ENCODE assay signal across 9 mouse cellular contexts in genomic region chr1:164796471-164796870, GRCm38 (mm10). TPM values are rescaled to one million over a fixed set of nuclear protein-coding genes. Genes with fewer than 3 reads are reported as not detected.
A peak's percentile ranks its signal among the peaks of the same experiment; 100 is the strongest.
DNase-seq lines count a peak whose midpoint lies in the region; ATAC-seq and TF ChIP-seq lines count a peak whose summit lies in the region.
"Had no signal": no experiment of that assay in that cellular context is flagged by ENCODE, and none has a peak within 500 bp of the region (broad histone marks: within the 10 kb centered on the region; RNA-seq: fewer than 3 reads in every experiment).

Gene Dpt (plus strand): TSS chr1:164796644.

- H3K36me3 ChIP-seq in neural tube, embryonic 15.5 days = no peaks in the 10 kb centered on the region
- H3K36me3 ChIP-seq in limb, embryonic 14.5 days (ENCODE audit: control insufficient read depth, insufficient read depth, low read length) = no peaks in the 10 kb centered on the region
- no peaks in the 10 kb centered on the region for H3K36me3 ChIP-seq in midbrain, embryonic 11.5 days (ENCODE audit: control insufficient read depth, insufficient read depth, low read length)
- H3K36me3 ChIP-seq: midbrain, embryonic 12.5 days had no signal

- TF ChIP-seq CTCF in cerebellum, adult 2 months (IDR thresholded peaks at IDR 0.05; ENCODE audit: borderline replicate concordance, insufficient read depth, low read depth, low read length) = no peak

- TF ChIP-seq POLR2A in limb, embryonic 14.5 days (IDR thresholded peaks at IDR 0.05; ENCODE audit: borderline replicate concordance, extremely low read depth, insufficient read depth, insufficient read length) = no peak
- TF ChIP-seq POLR2A in cerebellum, adult 2 months (IDR thresholded peaks at IDR 0.05; ENCODE audit: borderline replicate concordance, insufficient read depth, low read length) = no peak

- H3K4me1 ChIP-seq in neural tube, embryonic 15.5 days = peaks cover 15% of the 10 kb centered on the region
- peaks cover 11% of the 10 kb centered on the region; the same call in 1 of the 2 replicates for H3K4me1 ChIP-seq in limb, embryonic 14.5 days (ENCODE audit: control insufficient read depth, insufficient read depth, low read length)
- peaks cover 7% of the 10 kb centered on the region for H3K4me1 ChIP-seq in cerebellum, adult 2 months (ENCODE audit: control insufficient read depth, insufficient read depth, low read length)
- H3K4me1 ChIP-seq in midbrain, embryonic 11.5 days (ENCODE audit: control insufficient read depth, insufficient read depth, low read length) = no peaks in the 10 kb centered on the region
- H3K4me1 ChIP-seq: midbrain, embryonic 12.5 days had no signal

- no peak for ATAC-seq in neural tube, embryonic 15.5 days (ENCODE audit: low FRiP score)
- peak; percentile 81 for ATAC-seq in limb, embryonic 14.5 days (ENCODE audit: low FRiP score, low read depth)
- ATAC-seq in midbrain, embryonic 11.5 days (ENCODE audit: low FRiP score) = no peak

- no peak within 1 kb of the TSS for H3K4me2 ChIP-seq in neural tube, embryonic 15.5 days
- no peak within 1 kb of the TSS; the same call in 1 of the 2 replicates for H3K4me2 ChIP-seq in limb, embryonic 14.5 days (replicated peaks; ENCODE audit: low read depth, low read length, severe bottlenecking)
- H3K4me2 ChIP-seq in midbrain, embryonic 11.5 days = no peak within 1 kb of the TSS
- H3K4me2 ChIP-seq: midbrain, embryonic 12.5 days had no signal

- 88% methylated on average over 8 of the region's 8 CpGs for WGBS in neural tube, embryonic 15.5 days
- WGBS in limb, embryonic 14.5 days = 55% methylated on average over 8 of the region's 8 CpGs
- 91% methylated on average over 8 of the region's 8 CpGs for WGBS in cerebellum, adult 2 months
- 86% methylated on average over 8 of the region's 8 CpGs for WGBS in midbrain, embryonic 11.5 days

- DNase-seq in neural tube, embryonic 10.5 days (ENCODE audit: extremely low spot score, low spot score) = peak; percentile 31
- DNase-seq in gastrocnemius, postnatal 10 days = peak; percentile 44
- peak; percentile 72 for DNase-seq in limb, embryonic 14.5 days (ENCODE audit: low spot score)
- DNase-seq in urinary bladder, postnatal 14 days (ENCODE audit: low spot score) = peak; percentile 59
- DNase-seq in cerebellum, postnatal 14 days = no peak
- DNase-seq in cerebellum, adult 2 months = no peak
- DNase-seq in midbrain, embryonic 11.5 days (ENCODE audit: low spot score, missing footprints) = no peak

- H3K27me3 ChIP-seq in neural tube, embryonic 15.5 days (replicated peaks) = no peaks in the 10 kb centered on the region
- no peaks in the 10 kb centered on the region for H3K27me3 ChIP-seq in limb, embryonic 14.5 days (ENCODE audit: control insufficient read depth, insufficient read depth, low read length)
- H3K27me3 ChIP-seq in cerebellum, adult 2 months (ENCODE audit: control insufficient read depth, insufficient read depth, low read length) = no peaks in the 10 kb centered on the region
- H3K27me3 ChIP-seq in midbrain, embryonic 11.5 days (ENCODE audit: control insufficient read depth, insufficient read depth, low read length) = no peaks in the 10 kb centered on the region
- H3K27me3 ChIP-seq: midbrain, embryonic 12.5 days had no signal

- H3K4me3 ChIP-seq in neural tube, embryonic 15.5 days (replicated peaks) = no peak within 1 kb of the TSS
- 0 out of 2 replicates have a peak within 1 kb of the TSS, but pooled peaks have one; percentile 4 for H3K4me3 ChIP-seq in limb, embryonic 14.5 days (replicated peaks; ENCODE audit: low read length)
- no peak within 1 kb of the TSS for H3K4me3 ChIP-seq in cerebellum, adult 2 months (replicated peaks; ENCODE audit: insufficient read depth, low read depth, low read length)
- no peak within 1 kb of the TSS for H3K4me3 ChIP-seq in midbrain, embryonic 11.5 days (ENCODE audit: low read depth, low read length)
- H3K4me3 ChIP-seq: midbrain, embryonic 12.5 days had no signal

- no peak within 1 kb of the TSS for H3K27ac ChIP-seq in neural tube, embryonic 15.5 days (replicated peaks)
- no peak within 1 kb of the TSS for H3K27ac ChIP-seq in limb, embryonic 14.5 days (replicated peaks; ENCODE audit: low read depth, low read length)
- H3K27ac ChIP-seq in cerebellum, adult 2 months (ENCODE audit: insufficient read depth, low read length) = no peak within 1 kb of the TSS
- H3K27ac ChIP-seq in midbrain, embryonic 11.5 days (ENCODE audit: low read depth, low read length) = no peak within 1 kb of the TSS
- H3K27ac ChIP-seq: midbrain, embryonic 12.5 days had no signal

- no peaks in the 10 kb centered on the region for H3K9me3 ChIP-seq in neural tube, embryonic 15.5 days (replicated peaks)
- H3K9me3 ChIP-seq in limb, embryonic 14.5 days (ENCODE audit: control insufficient read depth, low read length) = no peaks in the 10 kb centered on the region
- H3K9me3 ChIP-seq in midbrain, embryonic 11.5 days (ENCODE audit: control insufficient read depth, low read length) = no peaks in the 10 kb centered on the region
- H3K9me3 ChIP-seq: midbrain, embryonic 12.5 days had no signal

- H3K9ac ChIP-seq in neural tube, embryonic 15.5 days (replicated peaks) = no peak within 1 kb of the TSS
- H3K9ac ChIP-seq in limb, embryonic 14.5 days (ENCODE audit: low read depth, low read length, severe bottlenecking) = no peak within 1 kb of the TSS
- no peak within 1 kb of the TSS for H3K9ac ChIP-seq in midbrain, embryonic 11.5 days (ENCODE audit: low read length)
- H3K9ac ChIP-seq: midbrain, embryonic 12.5 days had no signal

RNA-seq across cellular contexts. Expression of gene Dpt, which starts in this region (rescaled TPM):
- polyA plus RNA-seq in neural tube, embryonic 15.5 days (2015; fragmentation: Nextera tagmentation; extraction: Ambion mirVana) = 6.2 and 7.2 TPM in 2 replicates
- total RNA-seq in gastrocnemius, postnatal 10 days (2021) = 100 to 1,000 TPM; 128 to 135 TPM
- 26.9 and 31.6 TPM in 2 replicates for polyA plus RNA-seq in limb, embryonic 14.5 days (2012; rRNA removed)
- polyA plus RNA-seq in limb, embryonic 14.5 days (2014; fragmentation: Nextera tagmentation; extraction: Ambion mirVana) = 22.5 and 34.0 TPM in 2 replicates
- polyA plus RNA-seq in cerebellum, adult 2 months (2012; rRNA removed) = 0.06 and 0.10 TPM in 2 replicates
- polyA plus RNA-seq in midbrain, embryonic 11.5 days (2014; fragmentation: Nextera tagmentation; extraction: Ambion mirVana) = not detected in 2 replicates
- polyA plus RNA-seq: midbrain, embryonic 12.5 days had no signal

Comparison
In these comparisons a context has a peak if more than half of its experiments do, and no peak if none do; other contexts are left out.
1. DNase-seq: peak in neural tube, embryonic 10.5 days (single experiment), gastrocnemius, postnatal 10 days (single experiment), limb, embryonic 14.5 days (single experiment) and urinary bladder, postnatal 14 days (single experiment); none in cerebellum, postnatal 14 days (0 of 2), cerebellum, adult 2 months (0 of 2) and midbrain, embryonic 11.5 days (single experiment).